Mouse (Mus musculus): Measurements from ENCODE around the gene Olfr20. TPM values are rescaled to one million over a fixed set of nuclear protein-coding genes. Genes with fewer than 3 reads are reported as not detected.
"Not testable (repeated sequence)": the region's sequence is repeated elsewhere in the genome, so short reads cannot be mapped to it uniquely, and the experiment has no call there.

The Olfr20 gene
- not detected in 2 replicates for polyA plus RNA-seq (2016; fragmentation: Nextera tagmentation; extraction: Ambion mirVana)

- H3K36me3 ChIP-seq: no peaks in the 10 kb centered on the region
- WGBS: 45% methylated on average over 3 of the region's 3 CpGs
- H3K27me3 ChIP-seq: no peaks in the 10 kb centered on the region
- H3K27ac ChIP-seq: no peak within 1 kb of the TSS
- no peak for ATAC-seq (ENCODE audit: insufficient number of reproducible peaks, insufficient read depth, low FRiP score, low TSS enrichment)
- no peak within 1 kb of the TSS for H3K4me2 ChIP-seq (replicated peaks)
- no peaks in the 10 kb centered on the region for H3K9me3 ChIP-seq
- no peak within 1 kb of the TSS for H3K4me3 ChIP-seq
- H3K4me1 ChIP-seq: no peaks in the 10 kb centered on the region
- H3K9ac ChIP-seq: no peak within 1 kb of the TSS
These were observed at the start of gene Olfr20 for GRCm38 (mm10) chr11:73350483-73350882. TSS of gene Olfr20 (plus strand) at chr11:73350783.

DNA sequence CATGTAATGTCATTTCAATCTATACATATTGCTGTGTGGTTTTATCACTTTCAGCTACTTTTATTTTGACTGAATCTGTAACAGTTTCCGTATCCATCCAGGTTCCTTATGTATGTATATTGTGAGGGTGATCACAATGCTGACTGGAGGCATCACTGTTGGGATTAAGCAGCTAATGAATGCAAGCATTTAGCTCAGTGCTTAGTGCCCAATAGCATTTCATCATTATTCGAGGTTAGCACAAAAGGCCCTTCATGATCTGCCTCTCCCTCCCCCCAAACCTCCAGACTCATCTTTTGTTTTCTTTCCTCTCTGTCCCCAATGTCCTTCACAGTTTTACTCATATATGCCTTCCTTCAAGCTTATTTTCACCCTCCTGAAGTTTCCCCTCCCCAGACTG is 47.5 kb upstream of the Olfr20 start:
- 34% methylated on average over 2 of the region's 2 CpGs for WGBS
- H3K9ac ChIP-seq: no peak overlapping the region
- no peaks in the 10 kb centered on the region for H3K4me1 ChIP-seq
- H3K4me2 ChIP-seq (replicated peaks): no peak overlapping the region
- no peaks in the 10 kb centered on the region for H3K36me3 ChIP-seq
- H3K4me3 ChIP-seq: no peak overlapping the region
- H3K9me3 ChIP-seq: no peaks in the 10 kb centered on the region
- no peak for ATAC-seq (ENCODE audit: insufficient number of reproducible peaks, insufficient read depth, low FRiP score, low TSS enrichment)
- no peak overlapping the region for H3K27ac ChIP-seq
- no peaks in the 10 kb centered on the region for H3K27me3 ChIP-seq

GRCm38 (mm10) chr11:73315961-73316360 is 34.6 kb upstream of the Olfr20 start:
- Histone ChIP-seq H3K27ac (no peak overlapping the region), H3K9ac (no peak overlapping the region), H3K4me1 (no peaks in the 10 kb centered on the region), H3K36me3 (no peaks in the 10 kb centered on the region), H3K27me3 (no peaks in the 10 kb centered on the region), H3K9me3 (no peaks in the 10 kb centered on the region), H3K4me2 (replicated peaks) (no peak overlapping the region), H3K4me3 (no peak overlapping the region)
- WGBS: 46% methylated on average over 3 of the region's 3 CpGs
- ATAC-seq (ENCODE audit: insufficient number of reproducible peaks, insufficient read depth, low FRiP score, low TSS enrichment): no peak

DNA sequence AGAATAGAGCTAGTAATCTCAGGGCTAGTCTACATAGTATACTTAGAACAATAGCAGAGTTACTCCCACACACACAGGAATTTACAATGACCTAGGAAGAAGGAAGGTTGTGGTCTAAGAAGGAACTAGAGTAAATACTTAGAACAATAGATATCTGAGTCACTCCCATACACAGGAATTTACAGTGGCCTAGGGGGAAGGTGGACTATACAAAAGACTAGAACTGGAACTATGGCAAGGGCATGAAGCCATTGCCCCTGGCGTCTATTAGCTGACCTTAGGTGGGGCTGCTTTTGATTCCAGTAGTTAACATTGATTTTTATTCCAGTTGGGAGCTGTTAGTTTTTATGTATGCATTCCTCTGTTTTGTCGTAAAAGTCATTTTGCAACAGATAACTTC is 32.0 kb upstream of the Olfr20 start:
- not testable (repeated sequence) for H3K4me1 ChIP-seq; H3K9ac ChIP-seq; H3K4me2 ChIP-seq (replicated peaks); H3K27ac ChIP-seq; ATAC-seq (ENCODE audit: insufficient number of reproducible peaks, insufficient read depth, low FRiP score, low TSS enrichment); H3K9me3 ChIP-seq; H3K4me3 ChIP-seq; H3K36me3 ChIP-seq; H3K27me3 ChIP-seq
- 84% methylated on average over 2 of the region's 2 CpGs for WGBS

GRCm38 (mm10) chr11:73321064-73321463 is 29.5 kb upstream of the Olfr20 start:
- not testable (repeated sequence) for H3K27me3 ChIP-seq; ATAC-seq (ENCODE audit: insufficient number of reproducible peaks, insufficient read depth, low FRiP score, low TSS enrichment); H3K4me2 ChIP-seq (replicated peaks); H3K36me3 ChIP-seq; H3K4me3 ChIP-seq; H3K9ac ChIP-seq; H3K4me1 ChIP-seq; H3K27ac ChIP-seq; H3K9me3 ChIP-seq
- WGBS: 93% methylated on average over 13 of the region's 13 CpGs

- Histone ChIP-seq H3K9me3 (no peaks in the 10 kb centered on the region), H3K27ac (no peak overlapping the region), H3K4me3 (no peak overlapping the region), H3K4me2 (replicated peaks) (no peak overlapping the region), H3K27me3 (no peaks in the 10 kb centered on the region), H3K36me3 (no peaks in the 10 kb centered on the region), H3K9ac (no peak overlapping the region), H3K4me1 (no peaks in the 10 kb centered on the region)
- 67% methylated on average over 9 of the region's 9 CpGs for WGBS
- ATAC-seq (ENCODE audit: insufficient number of reproducible peaks, insufficient read depth, low FRiP score, low TSS enrichment): no peak
These were observed 26.4 kb upstream of the Olfr20 start for GRCm38 (mm10) chr11:73323906-73324830.

DNA sequence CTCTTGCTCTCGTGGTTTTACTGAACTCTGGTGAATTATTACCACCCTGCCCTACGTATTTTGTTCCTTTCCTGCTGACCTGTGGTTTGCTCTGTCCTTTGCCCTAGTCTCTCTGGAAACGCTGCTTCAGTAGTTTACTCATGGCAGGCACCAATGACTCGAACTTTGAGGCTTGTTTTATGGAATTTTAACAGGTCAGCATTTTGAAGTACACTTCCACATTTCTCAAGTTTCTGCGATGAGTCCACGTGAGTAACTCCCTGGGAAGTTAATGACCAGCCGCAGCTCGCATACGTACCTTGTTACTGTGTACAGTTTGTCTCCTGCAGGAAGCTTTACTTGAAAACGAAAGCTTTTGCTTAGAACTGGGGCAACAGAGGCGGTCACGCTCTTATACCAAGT is 24.1 kb upstream of the Olfr20 start:
- Histone ChIP-seq H3K4me2 (replicated peaks) (no peak overlapping the region), H3K9me3 (no peaks in the 10 kb centered on the region), H3K9ac (no peak overlapping the region), H3K4me3 (no peak overlapping the region), H3K36me3 (no peaks in the 10 kb centered on the region), H3K27me3 (no peaks in the 10 kb centered on the region), H3K27ac (no peak overlapping the region), H3K4me1 (no peaks in the 10 kb centered on the region)
- ATAC-seq (ENCODE audit: insufficient number of reproducible peaks, insufficient read depth, low FRiP score, low TSS enrichment): no peak
- 35% methylated on average over 12 of the region's 12 CpGs for WGBS

DNA sequence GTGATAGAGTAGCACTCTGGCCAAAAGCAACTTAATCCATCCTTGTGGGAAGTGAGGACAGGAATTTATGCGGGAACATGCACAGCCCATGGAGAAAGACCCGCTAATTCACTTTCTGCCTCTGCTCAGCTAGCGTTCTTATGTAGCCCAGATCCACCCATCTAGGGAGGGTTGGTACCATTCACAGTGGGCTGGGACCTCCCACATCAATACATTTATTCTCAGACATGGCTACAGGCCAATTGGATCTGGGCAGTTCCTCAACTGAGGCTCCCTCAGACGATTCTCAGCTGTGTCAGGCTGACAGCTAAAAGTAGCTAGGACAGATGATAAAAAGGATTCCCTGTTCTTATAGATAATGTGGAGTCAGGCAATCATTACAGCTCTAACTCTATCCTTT is 23.2 kb upstream of the Olfr20 start:
- 75% methylated on average over 4 of the region's 4 CpGs for WGBS
- no peak overlapping the region for H3K4me2 ChIP-seq (replicated peaks)
- H3K4me3 ChIP-seq: no peak overlapping the region
- no peaks in the 10 kb centered on the region for H3K27me3 ChIP-seq
- H3K4me1 ChIP-seq: no peaks in the 10 kb centered on the region
- no peaks in the 10 kb centered on the region for H3K36me3 ChIP-seq
- ATAC-seq (ENCODE audit: insufficient number of reproducible peaks, insufficient read depth, low FRiP score, low TSS enrichment): no peak
- H3K27ac ChIP-seq: no peak overlapping the region
- H3K9me3 ChIP-seq: no peaks in the 10 kb centered on the region
- H3K9ac ChIP-seq: no peak overlapping the region

DNA sequence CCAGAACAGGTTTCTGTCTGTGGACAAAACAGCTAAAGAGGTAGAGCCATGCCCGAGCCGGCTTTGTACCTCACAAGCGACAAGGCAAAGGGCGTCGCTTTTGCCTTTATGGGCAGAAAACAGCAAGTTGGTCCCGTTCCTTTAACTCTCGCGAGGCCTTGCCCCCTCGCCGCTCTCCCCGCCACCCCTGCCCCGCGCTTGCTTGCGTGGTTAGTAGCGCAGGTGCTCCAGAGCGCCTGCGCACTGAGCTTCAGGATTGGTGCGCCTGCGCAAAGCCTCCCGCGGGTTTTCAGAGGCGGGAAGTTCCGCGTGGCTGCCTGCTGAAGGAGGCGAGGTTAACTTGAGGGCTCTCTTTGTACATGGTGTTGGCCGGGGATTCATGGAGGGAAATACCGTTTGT is 21.1 kb upstream of the Olfr20 start, which contains the start of the genes Aspa, Gm49340 and Spata22:
Aspa (minus strand) TSS at position 155 of the 400 bp plus-strand sequence.
Gm49340 (plus strand) TSS at position 300 of the 400 bp plus-strand sequence.
Spata22 (plus strand) TSS at position 300 of the 400 bp plus-strand sequence.
- no peak within 1 kb of the TSS for H3K27ac ChIP-seq
- WGBS: 78% methylated on average over 27 of the region's 27 CpGs
- no peaks in the 10 kb centered on the region for H3K9me3 ChIP-seq
- ATAC-seq (ENCODE audit: insufficient number of reproducible peaks, insufficient read depth, low FRiP score, low TSS enrichment): no peak
- H3K4me1 ChIP-seq: no peaks in the 10 kb centered on the region
- no peak within 1 kb of the TSS for H3K4me2 ChIP-seq (replicated peaks)
- no peaks in the 10 kb centered on the region for H3K27me3 ChIP-seq
- H3K9ac ChIP-seq: no peak within 1 kb of the TSS
- no peak within 1 kb of the TSS for H3K4me3 ChIP-seq
- H3K36me3 ChIP-seq: no peaks in the 10 kb centered on the region

DNA sequence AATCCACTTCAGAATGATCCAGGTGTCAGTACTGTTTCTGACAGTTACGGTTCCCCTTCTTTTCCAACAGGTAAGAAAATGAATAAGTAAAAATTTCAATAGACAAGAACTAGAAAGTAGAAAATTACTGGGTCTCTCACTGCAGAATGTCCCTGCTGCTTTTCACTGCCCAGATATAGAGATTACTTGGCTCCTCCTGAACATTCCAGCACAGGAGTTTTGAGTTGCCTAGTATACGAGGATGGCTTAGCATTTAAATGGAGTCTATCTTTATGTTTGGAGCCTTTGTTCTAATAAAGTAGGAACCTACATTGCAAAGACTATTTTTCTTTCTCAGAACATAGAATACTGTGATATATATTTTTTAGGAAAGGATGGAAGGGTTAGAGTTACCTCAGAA is 17.2 kb upstream of the Olfr20 start:
- Histone ChIP-seq H3K9ac (no peak overlapping the region), H3K4me2 (replicated peaks) (no peak overlapping the region), H3K4me3 (no peak overlapping the region), H3K9me3 (no peaks in the 10 kb centered on the region), H3K27ac (no peak overlapping the region), H3K4me1 (no peaks in the 10 kb centered on the region), H3K27me3 (no peaks in the 10 kb centered on the region), H3K36me3 (no peaks in the 10 kb centered on the region)
- 72% methylated on average over 2 of the region's 2 CpGs for WGBS
- no peak for ATAC-seq (ENCODE audit: insufficient number of reproducible peaks, insufficient read depth, low FRiP score, low TSS enrichment)

- Histone ChIP-seq H3K9me3 (no peaks in the 10 kb centered on the region), H3K4me1 (no peaks in the 10 kb centered on the region), H3K36me3 (no peaks in the 10 kb centered on the region), H3K27ac (no peak overlapping the region), H3K4me2 (replicated peaks) (no peak overlapping the region), H3K9ac (no peak overlapping the region), H3K27me3 (no peaks in the 10 kb centered on the region), H3K4me3 (no peak overlapping the region)
- WGBS: 73% methylated on average over 4 of the region's 4 CpGs
- ATAC-seq (ENCODE audit: insufficient number of reproducible peaks, insufficient read depth, low FRiP score, low TSS enrichment): no peak
These were observed 13.7 kb upstream of the Olfr20 start for GRCm38 (mm10) chr11:73336919-73337318.

DNA sequence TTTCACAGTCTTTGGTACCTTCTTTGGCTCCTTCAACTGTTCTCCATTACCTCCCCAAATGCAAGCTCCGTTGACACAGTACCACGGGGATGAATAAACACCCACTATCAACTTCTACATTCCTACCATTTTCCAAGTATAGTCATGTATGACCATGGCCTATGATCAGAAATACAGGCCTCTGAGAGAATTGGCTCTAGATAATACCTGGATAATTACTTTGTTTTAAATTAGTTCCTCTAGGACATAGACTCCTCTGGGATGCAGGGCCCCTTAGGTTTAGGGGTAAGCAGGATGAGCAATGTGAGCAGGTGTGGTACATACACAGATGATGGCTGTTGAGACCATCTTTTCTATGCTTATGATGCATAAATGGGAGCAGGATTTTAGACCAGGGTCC is 20.4 kb downstream of the Olfr20 start, which contains the start of gene Olfr376:
Olfr376 (plus strand) TSS at position 301 of the 400 bp plus-strand sequence.
- 85% methylated on average over 2 of the region's 2 CpGs for WGBS
- ATAC-seq (ENCODE audit: insufficient number of reproducible peaks, insufficient read depth, low FRiP score, low TSS enrichment): no peak
- Histone ChIP-seq H3K9me3 (0 out of 2 replicates have a peak, but pooled peaks cover 3% of the 10 kb centered on the region), H3K4me1 (no peaks in the 10 kb centered on the region), H3K27ac (no peak within 1 kb of the TSS), H3K27me3 (no peaks in the 10 kb centered on the region), H3K4me3 (no peak within 1 kb of the TSS), H3K4me2 (replicated peaks) (no peak within 1 kb of the TSS), H3K9ac (no peak within 1 kb of the TSS), H3K36me3 (no peaks in the 10 kb centered on the region)

Measured in embryonic facial prominence, embryonic 12.5 days (tissue).